Mouse (Mus musculus) limb, embryonic 12.5 days (tissue): ENCODE measurements at regions not wholly inside any gene's neighbourhood (a gene's known extent, or its start where the extent isn't known, plus 50 kb on each side); places are given as distances from the start of the nearest gene placed in this dataset.
"Not testable (repeated sequence)": the region's sequence is repeated elsewhere in the genome, so short reads cannot be mapped to it uniquely, and the experiment has no call there.

ENCODE experiments used
- ATAC-seq: fragments of 200-750 bp; cut with Nextera tagmentation; 2 replicates; pipeline ENCODE4 v1.8.0; 2017; ENCODE audit warnings: low read depth, moderate TSS enrichment; ENCODE audit not compliant: insufficient number of reproducible peaks, insufficient read depth, low FRiP score, low TSS enrichment
- H3K27ac ChIP-seq: fragments of 300-500 bp; sonication (generic); 2 replicates; pipeline ENCODE4 v1.5.1; 2016; ENCODE audit warnings: mild to moderate bottlenecking, moderate library complexity
- H3K27me3 ChIP-seq: fragments of 300-500 bp; sonication (generic); 2 replicates; pipeline ENCODE4 v1.6.1; 2016; ENCODE audit warnings: mild to moderate bottlenecking, moderate library complexity
- H3K36me3 ChIP-seq: fragments of 300-500 bp; sonication (generic); 2 replicates; pipeline ENCODE4 v1.6.1; 2016; ENCODE audit warnings: mild to moderate bottlenecking, moderate library complexity
- H3K4me1 ChIP-seq: fragments of 300-500 bp; sonication (generic); replicated peaks from 2 replicates; pipeline ENCODE4 v1.6.1; 2016
- H3K4me2 ChIP-seq: fragments of 300-500 bp; sonication (generic); 2 replicates; pipeline ENCODE4 v1.6.1; 2016; ENCODE audit warnings: mild to moderate bottlenecking, moderate library complexity
- H3K4me3 ChIP-seq: fragments of 300-500 bp; sonication (generic); replicated peaks from 2 replicates; pipeline ENCODE4 v1.5.1; 2016; ENCODE audit warnings: mild to moderate bottlenecking
- H3K9ac ChIP-seq: fragments of 300-500 bp; sonication (generic); replicated peaks from 2 replicates; pipeline ENCODE4 v1.6.1; 2016; ENCODE audit warnings: mild to moderate bottlenecking, moderate library complexity
- H3K9me3 ChIP-seq: fragments of 300-500 bp; sonication (generic); 2 replicates; pipeline ENCODE4 v1.6.1; 2016; ENCODE audit warnings: mild to moderate bottlenecking, moderate library complexity
- WGBS: fragments of 180-500 bp; shearing (Covaris S2); methylation state at CpG from one replicate; pipeline ENCODE4 v1.1.7; 2016; 5-methylcytosine and 5-hydroxymethylcytosine counted together

GRCm38 (mm10) chr11:22573166-22573565 is 61.3 kb downstream of the Tmem17 start:
- Histone ChIP-seq H3K27me3 (no peaks in the 10 kb centered on the region), H3K9me3 (no peaks in the 10 kb centered on the region), H3K36me3 (no peaks in the 10 kb centered on the region), H3K9ac (no peak overlapping the region), H3K27ac (no peak overlapping the region), H3K4me1 (no peaks in the 10 kb centered on the region), H3K4me2 (no peak overlapping the region), H3K4me3 (no peak overlapping the region)
- ATAC-seq: no peak
- 68% methylated on average over 2 of the region's 2 CpGs for WGBS

GRCm38 (mm10) chr11:22573802-22574201 is 61.9 kb downstream of the Tmem17 start:
- no peaks in the 10 kb centered on the region for H3K9me3 ChIP-seq
- H3K36me3 ChIP-seq: no peaks in the 10 kb centered on the region
- no peak for ATAC-seq
- H3K4me1 ChIP-seq: no peaks in the 10 kb centered on the region
- H3K4me2 ChIP-seq: no peak overlapping the region
- no peak overlapping the region for H3K27ac ChIP-seq
- 82% methylated on average over 3 of the region's 3 CpGs for WGBS
- no peak overlapping the region for H3K9ac ChIP-seq
- no peak overlapping the region for H3K4me3 ChIP-seq
- no peaks in the 10 kb centered on the region for H3K27me3 ChIP-seq

- ATAC-seq: no peak
- no peak overlapping the region for H3K27ac ChIP-seq
- 90% methylated on average over 2 of the region's 2 CpGs for WGBS
Measured at GRCm38 (mm10) chr11:22574506-22574905, 62.6 kb downstream of the Tmem17 start.

GRCm38 (mm10) chr11:22584100-22584487 is 72.2 kb downstream of the Tmem17 start:
- WGBS: 39% methylated on average over 5 of the region's 5 CpGs
- Histone ChIP-seq H3K4me1 (peaks cover 27% of the 10 kb centered on the region), H3K36me3 (no peaks in the 10 kb centered on the region), H3K9me3 (no peaks in the 10 kb centered on the region), H3K27ac (no peak overlapping the region), H3K4me2 (peak overlapping the region; percentile 56), H3K4me3 (peak overlapping the region; percentile 16; the same call in 1 of the 2 replicates), H3K9ac (no peak overlapping the region), H3K27me3 (no peaks in the 10 kb centered on the region)
- ATAC-seq: peak; percentile 42; the same call in 1 of the 2 replicates

More at GRCm38 (mm10) chr11:22574506-22574905, 62.6 kb downstream of the Tmem17 start:
- Histone ChIP-seq H3K4me3 (no peak overlapping the region), H3K9me3 (no peaks in the 10 kb centered on the region), H3K4me2 (no peak overlapping the region), H3K4me1 (no peaks in the 10 kb centered on the region), H3K27me3 (no peaks in the 10 kb centered on the region), H3K9ac (no peak overlapping the region), H3K36me3 (no peaks in the 10 kb centered on the region)

- no peaks in the 10 kb centered on the region for H3K27me3 ChIP-seq
- H3K36me3 ChIP-seq: no peaks in the 10 kb centered on the region
- peaks cover 27% of the 10 kb centered on the region for H3K4me1 ChIP-seq
- H3K4me3 ChIP-seq: peak overlapping the region; percentile 16
- 0 out of 2 replicates have a peak overlapping the region, but pooled peaks have one; percentile 35 for H3K27ac ChIP-seq
- peak; percentile 60 for ATAC-seq
- WGBS: 14% methylated on average over 14 of the region's 14 CpGs
- H3K9me3 ChIP-seq: no peaks in the 10 kb centered on the region
- peak overlapping the region; percentile 56 for H3K4me2 ChIP-seq
- peak overlapping the region; percentile 40 for H3K9ac ChIP-seq
Measured at GRCm38 (mm10) chr11:22584488-22585158, 72.7 kb downstream of the Tmem17 start.

GRCm38 (mm10) chr11:22587691-22588241 is 75.9 kb downstream of the Tmem17 start:
- Histone ChIP-seq H3K27ac (peak overlapping the region; percentile 59; the same call in 1 of the 2 replicates), H3K9ac (no peak overlapping the region), H3K9me3 (no peaks in the 10 kb centered on the region), H3K27me3 (no peaks in the 10 kb centered on the region), H3K36me3 (no peaks in the 10 kb centered on the region), H3K4me3 (no peak overlapping the region), H3K4me2 (no peak overlapping the region), H3K4me1 (peaks cover 27% of the 10 kb centered on the region)
- WGBS: 59% methylated on average over 7 of the region's 7 CpGs
- no peak for ATAC-seq

- no peak overlapping the region for H3K27ac ChIP-seq
- no peak overlapping the region for H3K4me2 ChIP-seq
- no peaks in the 10 kb centered on the region for H3K9me3 ChIP-seq
- no peak for ATAC-seq
- no peak overlapping the region for H3K4me3 ChIP-seq
- no peak overlapping the region for H3K9ac ChIP-seq
- no peaks in the 10 kb centered on the region for H3K27me3 ChIP-seq
- H3K4me1 ChIP-seq: peaks cover 27% of the 10 kb centered on the region
- 63% methylated on average over 2 of the region's 2 CpGs for WGBS
- H3K36me3 ChIP-seq: no peaks in the 10 kb centered on the region
Measured at GRCm38 (mm10) chr11:22588546-22588945, 76.7 kb downstream of the Tmem17 start.

- ATAC-seq: no peak
- 74% methylated on average over 2 of the region's 2 CpGs for WGBS
- H3K4me1 ChIP-seq: peaks cover 16% of the 10 kb centered on the region
Measured at GRCm38 (mm10) chr11:22589901-22590300, 78.0 kb downstream of the Tmem17 start.

GRCm38 (mm10) chr11:22591050-22591449 is 79.2 kb downstream of the Tmem17 start:
- ATAC-seq, H3K4me3 ChIP-seq, H3K9me3 ChIP-seq, H3K9ac ChIP-seq, H3K4me2 ChIP-seq, H3K27me3 ChIP-seq, H3K27ac ChIP-seq, H3K36me3 ChIP-seq: not testable (repeated sequence)
- H3K4me1 ChIP-seq: peaks cover 15% of the 10 kb centered on the region
- WGBS: 89% methylated on average over 14 of the region's 14 CpGs

More at GRCm38 (mm10) chr11:22589901-22590300, 78.0 kb downstream of the Tmem17 start:
- Histone ChIP-seq H3K36me3 (no peaks in the 10 kb centered on the region), H3K9ac (no peak overlapping the region), H3K4me2 (no peak overlapping the region), H3K4me3 (no peak overlapping the region), H3K27ac (no peak overlapping the region), H3K27me3 (no peaks in the 10 kb centered on the region), H3K9me3 (no peaks in the 10 kb centered on the region)

- Histone ChIP-seq H3K36me3 (no peaks in the 10 kb centered on the region), H3K9ac (no peak overlapping the region), H3K27ac (no peak overlapping the region), H3K4me3 (no peak overlapping the region), H3K4me1 (peaks cover 14% of the 10 kb centered on the region), H3K4me2 (no peak overlapping the region), H3K9me3 (no peaks in the 10 kb centered on the region; the same call in 1 of the 2 replicates), H3K27me3 (no peaks in the 10 kb centered on the region)
- ATAC-seq: no peak
- WGBS: 88% methylated on average over 5 of the region's 5 CpGs
Measured at GRCm38 (mm10) chr11:22592706-22593105, 80.8 kb downstream of the Tmem17 start.

GRCm38 (mm10) chr11:22596076-22596804 is 84.4 kb downstream of the Tmem17 start:
- Histone ChIP-seq H3K4me2 (no peak overlapping the region), H3K27me3 (no peaks in the 10 kb centered on the region), H3K4me3 (no peak overlapping the region), H3K9ac (no peak overlapping the region), H3K27ac (no peak overlapping the region), H3K36me3 (no peaks in the 10 kb centered on the region), H3K4me1 (no peaks in the 10 kb centered on the region), H3K9me3 (no peaks in the 10 kb centered on the region; the same call in 1 of the 2 replicates)
- 85% methylated on average over 8 of the region's 8 CpGs for WGBS
- ATAC-seq: no peak
